Mouse (Mus musculus) testis, postnatal 10 days (tissue): ENCODE measurements around the gene Slc35e3.

Experiments used
- DNase-seq: peaks from one replicate; pipeline ENCODE4 v3.0.0; 2021; ENCODE audit warnings: low spot score

The Slc35e3 gene

GRCm38 (mm10) chr10:117696827-117697560 lies 49.2 kb downstream of the Slc35e3 start:
- DNase-seq: no peak

- no peak for DNase-seq
Measured at GRCm38 (mm10) chr10:117696021-117696826, 49.9 kb downstream of the Slc35e3 start.

- no peak for DNase-seq
Measured at GRCm38 (mm10) chr10:117695605-117696004, 50.6 kb downstream of the Slc35e3 start.

- no peak for DNase-seq
Measured at GRCm38 (mm10) chr10:117695027-117695426, 51.1 kb downstream of the Slc35e3 start.

- no peak for DNase-seq
Measured at GRCm38 (mm10) chr10:117694255-117694953, 51.8 kb downstream of the Slc35e3 start.

GRCm38 (mm10) chr10:117692953-117693352 lies 53.2 kb downstream of the Slc35e3 start:
- no peak for DNase-seq

- DNase-seq: no peak
Measured at GRCm38 (mm10) chr10:117692173-117692572, 54.0 kb downstream of the Slc35e3 start.

GRCm38 (mm10) chr10:117691389-117691968 lies 54.7 kb downstream of the Slc35e3 start:
- DNase-seq: no peak

GRCm38 (mm10) chr10:117690770-117691296 lies 55.3 kb downstream of the Slc35e3 start:
- no peak for DNase-seq

GRCm38 (mm10) chr10:117690101-117690352 lies 56.1 kb downstream of the Slc35e3 start:
- DNase-seq: no peak

GRCm38 (mm10) chr10:117689297-117690100 lies 56.7 kb downstream of the Slc35e3 start:
- DNase-seq: no peak

GRCm38 (mm10) chr10:117688204-117689151 lies 57.7 kb downstream of the Slc35e3 start:
- no peak for DNase-seq

- no peak for DNase-seq
Measured at GRCm38 (mm10) chr10:117687577-117687976, 58.6 kb downstream of the Slc35e3 start.

- no peak for DNase-seq
Measured at GRCm38 (mm10) chr10:117687018-117687417, 59.1 kb downstream of the Slc35e3 start.

- no peak for DNase-seq
Measured at GRCm38 (mm10) chr10:117685849-117686591, 60.1 kb downstream of the Slc35e3 start.

GRCm38 (mm10) chr10:117685171-117685848 lies 60.9 kb downstream of the Slc35e3 start:
- DNase-seq: no peak

- DNase-seq: no peak
Measured at GRCm38 (mm10) chr10:117684298-117685170, 61.6 kb downstream of the Slc35e3 start.

GRCm38 (mm10) chr10:117683734-117684037 lies 62.5 kb downstream of the Slc35e3 start:
- no peak for DNase-seq
